Mouse (Mus musculus): ENCODE results near the gene Appbp2. TPM values are rescaled to one million over a fixed set of nuclear protein-coding genes. Genes with fewer than 3 reads are reported as not detected.

Appbp2 gene
- polyA plus RNA-seq, 1 experiment from 2014 or later: 47.0 TPM

- Histone ChIP-seq H3K27me3 (replicated peaks; ENCODE audit: control insufficient read depth, insufficient read depth, low read length) (no peaks in the 10 kb centered on the region), H3K27ac (ENCODE audit: low read depth, low read length) (no peak overlapping the region), H3K36me3 (ENCODE audit: control insufficient read depth, insufficient read depth, low read length) (peaks cover 83% of the 10 kb centered on the region), H3K4me2 (ENCODE audit: low read length) (no peak overlapping the region), H3K4me3 (ENCODE audit: low read depth, low read length) (no peak overlapping the region), H3K9ac (ENCODE audit: low read length) (no peak overlapping the region), H3K4me1 (ENCODE audit: control insufficient read depth, insufficient read depth, low read length) (no peaks in the 10 kb centered on the region), H3K9me3 (replicated peaks; ENCODE audit: control insufficient read depth, low read length) (no peaks in the 10 kb centered on the region)
- no peak for ATAC-seq
- DNase-seq (ENCODE audit: low spot score): no peak
- WGBS: 89% methylated on average over 2 of the region's 2 CpGs
These were observed 23.8 kb downstream of the Appbp2 start for GRCm38 (mm10) chr11:85211151-85211550.

GRCm38 (mm10) chr11:85206231-85206630 is 28.7 kb downstream of the Appbp2 start:
- no peak for ATAC-seq
- H3K36me3 ChIP-seq (ENCODE audit: control insufficient read depth, insufficient read depth, low read length): peaks cover 59% of the 10 kb centered on the region
- H3K4me1 ChIP-seq (ENCODE audit: control insufficient read depth, insufficient read depth, low read length): no peaks in the 10 kb centered on the region
- H3K9me3 ChIP-seq (replicated peaks; ENCODE audit: control insufficient read depth, low read length): no peaks in the 10 kb centered on the region
- H3K27me3 ChIP-seq (replicated peaks; ENCODE audit: control insufficient read depth, insufficient read depth, low read length): no peaks in the 10 kb centered on the region
- no peak for DNase-seq (ENCODE audit: low spot score)
- no peak overlapping the region for H3K4me2 ChIP-seq (ENCODE audit: low read length)
- H3K27ac ChIP-seq (ENCODE audit: low read depth, low read length): no peak overlapping the region
- H3K4me3 ChIP-seq (ENCODE audit: low read depth, low read length): no peak overlapping the region
- no peak overlapping the region for H3K9ac ChIP-seq (ENCODE audit: low read length)

GRCm38 (mm10) chr11:85198906-85199305 is 36.0 kb downstream of the Appbp2 start:
- Histone ChIP-seq H3K9me3 (replicated peaks; ENCODE audit: control insufficient read depth, low read length) (no peaks in the 10 kb centered on the region), H3K4me2 (ENCODE audit: low read length) (no peak overlapping the region), H3K9ac (ENCODE audit: low read length) (no peak overlapping the region), H3K4me3 (ENCODE audit: low read depth, low read length) (no peak overlapping the region), H3K27ac (ENCODE audit: low read depth, low read length) (no peak overlapping the region), H3K36me3 (ENCODE audit: control insufficient read depth, insufficient read depth, low read length) (peaks cover 76% of the 10 kb centered on the region), H3K4me1 (ENCODE audit: control insufficient read depth, insufficient read depth, low read length) (no peaks in the 10 kb centered on the region), H3K27me3 (replicated peaks; ENCODE audit: control insufficient read depth, insufficient read depth, low read length) (no peaks in the 10 kb centered on the region)
- whole genome bisulfite sequencing: 79% methylated on average over 2 of the region's 2 CpGs
- DNase-seq (ENCODE audit: low spot score): no peak
- ATAC-seq: no peak

GRCm38 (mm10) chr11:85196046-85196445 is 38.9 kb downstream of the Appbp2 start:
- ATAC-seq (no peak), DNase-seq (ENCODE audit: low spot score) (no peak)
- Histone ChIP-seq H3K27ac (ENCODE audit: low read depth, low read length) (no peak overlapping the region), H3K4me2 (ENCODE audit: low read length) (no peak overlapping the region), H3K4me3 (ENCODE audit: low read depth, low read length) (no peak overlapping the region), H3K9me3 (replicated peaks; ENCODE audit: control insufficient read depth, low read length) (no peaks in the 10 kb centered on the region), H3K4me1 (ENCODE audit: control insufficient read depth, insufficient read depth, low read length) (no peaks in the 10 kb centered on the region), H3K27me3 (replicated peaks; ENCODE audit: control insufficient read depth, insufficient read depth, low read length) (no peaks in the 10 kb centered on the region), H3K9ac (ENCODE audit: low read length) (no peak overlapping the region), H3K36me3 (ENCODE audit: control insufficient read depth, insufficient read depth, low read length) (peaks cover 83% of the 10 kb centered on the region)
- 89% methylated on average over 9 of the region's 9 CpGs for WGBS

- no peak overlapping the region for H3K4me3 ChIP-seq (ENCODE audit: low read depth, low read length)
- H3K9me3 ChIP-seq (replicated peaks; ENCODE audit: control insufficient read depth, low read length): no peaks in the 10 kb centered on the region
- 94% methylated on average over 11 of the region's 11 CpGs for WGBS
- no peaks in the 10 kb centered on the region for H3K4me1 ChIP-seq (ENCODE audit: control insufficient read depth, insufficient read depth, low read length)
- H3K36me3 ChIP-seq (ENCODE audit: control insufficient read depth, insufficient read depth, low read length): peaks cover 84% of the 10 kb centered on the region
- H3K9ac ChIP-seq (ENCODE audit: low read length): no peak overlapping the region
- no peak overlapping the region for H3K4me2 ChIP-seq (ENCODE audit: low read length)
- DNase-seq (ENCODE audit: low spot score) (no peak), ATAC-seq (no peak)
- no peaks in the 10 kb centered on the region for H3K27me3 ChIP-seq (replicated peaks; ENCODE audit: control insufficient read depth, insufficient read depth, low read length)
- no peak overlapping the region for H3K27ac ChIP-seq (ENCODE audit: low read depth, low read length)
These were observed 40.7 kb downstream of the Appbp2 start for GRCm38 (mm10) chr11:85194206-85194605.

GRCm38 (mm10) chr11:85190741-85191140 is 44.2 kb downstream of the Appbp2 start:
- Histone ChIP-seq H3K36me3 (ENCODE audit: control insufficient read depth, insufficient read depth, low read length) (peaks cover 68% of the 10 kb centered on the region), H3K4me2 (ENCODE audit: low read length) (no peak overlapping the region), H3K9me3 (replicated peaks; ENCODE audit: control insufficient read depth, low read length) (no peaks in the 10 kb centered on the region), H3K4me3 (ENCODE audit: low read depth, low read length) (no peak overlapping the region), H3K9ac (ENCODE audit: low read length) (no peak overlapping the region), H3K27ac (ENCODE audit: low read depth, low read length) (no peak overlapping the region), H3K4me1 (ENCODE audit: control insufficient read depth, insufficient read depth, low read length) (no peaks in the 10 kb centered on the region), H3K27me3 (replicated peaks; ENCODE audit: control insufficient read depth, insufficient read depth, low read length) (no peaks in the 10 kb centered on the region)
- 96% methylated on average over 12 of the region's 12 CpGs for WGBS
- no peak for DNase-seq (ENCODE audit: low spot score)
- no peak for ATAC-seq

GRCm38 (mm10) chr11:85189110-85189509 is 45.8 kb downstream of the Appbp2 start:
- ATAC-seq (no peak), DNase-seq (ENCODE audit: low spot score) (no peak)
- WGBS: 96% methylated on average over 4 of the region's 4 CpGs
- Histone ChIP-seq H3K27me3 (replicated peaks; ENCODE audit: control insufficient read depth, insufficient read depth, low read length) (no peaks in the 10 kb centered on the region), H3K9ac (ENCODE audit: low read length) (no peak overlapping the region), H3K36me3 (ENCODE audit: control insufficient read depth, insufficient read depth, low read length) (peaks cover 52% of the 10 kb centered on the region), H3K4me3 (ENCODE audit: low read depth, low read length) (no peak overlapping the region), H3K4me2 (ENCODE audit: low read length) (no peak overlapping the region), H3K4me1 (ENCODE audit: control insufficient read depth, insufficient read depth, low read length) (no peaks in the 10 kb centered on the region), H3K27ac (ENCODE audit: low read depth, low read length) (no peak overlapping the region), H3K9me3 (replicated peaks; ENCODE audit: control insufficient read depth, low read length) (no peaks in the 10 kb centered on the region)

GRCm38 (mm10) chr11:85184839-85185238 is 50.1 kb downstream of the Appbp2 start:
- DNase-seq (ENCODE audit: low spot score) (no peak), ATAC-seq (no peak)
- Histone ChIP-seq H3K27me3 (replicated peaks; ENCODE audit: control insufficient read depth, insufficient read depth, low read length) (no peaks in the 10 kb centered on the region), H3K9ac (ENCODE audit: low read length) (no peak overlapping the region), H3K4me2 (ENCODE audit: low read length) (no peak overlapping the region), H3K4me1 (ENCODE audit: control insufficient read depth, insufficient read depth, low read length) (no peaks in the 10 kb centered on the region), H3K27ac (ENCODE audit: low read depth, low read length) (no peak overlapping the region), H3K4me3 (ENCODE audit: low read depth, low read length) (no peak overlapping the region), H3K36me3 (ENCODE audit: control insufficient read depth, insufficient read depth, low read length) (peaks cover 17% of the 10 kb centered on the region), H3K9me3 (replicated peaks; ENCODE audit: control insufficient read depth, low read length) (no peaks in the 10 kb centered on the region)
- WGBS: 91% methylated on average over 6 of the region's 6 CpGs

- peaks cover 10% of the 10 kb centered on the region; the same call in 1 of the 2 replicates for H3K36me3 ChIP-seq (ENCODE audit: control insufficient read depth, insufficient read depth, low read length)
- 72% methylated on average over 5 of the region's 5 CpGs for WGBS
- H3K27ac ChIP-seq (ENCODE audit: low read depth, low read length): no peak overlapping the region
- no peak overlapping the region for H3K9ac ChIP-seq (ENCODE audit: low read length)
- DNase-seq (ENCODE audit: low spot score) (peak; percentile 63), ATAC-seq (no peak)
- no peaks in the 10 kb centered on the region for H3K27me3 ChIP-seq (replicated peaks; ENCODE audit: control insufficient read depth, insufficient read depth, low read length)
- no peaks in the 10 kb centered on the region for H3K9me3 ChIP-seq (replicated peaks; ENCODE audit: control insufficient read depth, low read length)
- no peak overlapping the region for H3K4me3 ChIP-seq (ENCODE audit: low read depth, low read length)
- no peak overlapping the region for H3K4me2 ChIP-seq (ENCODE audit: low read length)
- no peaks in the 10 kb centered on the region for H3K4me1 ChIP-seq (ENCODE audit: control insufficient read depth, insufficient read depth, low read length)
These were observed 50.8 kb downstream of the Appbp2 start for GRCm38 (mm10) chr11:85184082-85184481.

All from forebrain, embryonic 14.5 days (tissue).